Mouse (Mus musculus) C2C12 (cell line): ENCODE measurements around the gene Tbc1d9. TPM values are rescaled to one million over a fixed set of nuclear protein-coding genes. Genes with fewer than 3 reads are reported as not detected.
"Not testable (repeated sequence)": the region's sequence is repeated elsewhere in the genome, so short reads cannot be mapped to it uniquely, and the experiment has no call there.

Experiments
- H3K27me3 ChIP-seq: one replicate; pipeline ENCODE4 v1.6.1; 2011; ENCODE audit not compliant: control insufficient read depth, insufficient read depth, insufficient read length
- H3K36me3 ChIP-seq: one replicate; pipeline ENCODE4 v1.6.1; 2011; ENCODE audit not compliant: control insufficient read depth, insufficient read depth
- H3K4me3 ChIP-seq: one replicate; pipeline ENCODE4 v1.5.1; 2011; ENCODE audit warnings: mild to moderate bottlenecking, control low read depth; ENCODE audit not compliant: poor library complexity, insufficient read depth, severe bottlenecking
- H3K79me2 ChIP-seq: one replicate; pipeline ENCODE4 v1.6.1; 2011; ENCODE audit not compliant: control insufficient read depth, insufficient read depth
- H3K79me3 ChIP-seq: one replicate; pipeline ENCODE4 v1.6.1; 2011; ENCODE audit warnings: low read depth, control low read depth
- H3ac ChIP-seq: one replicate; pipeline ENCODE3; 2011; ENCODE audit warnings: low read depth; ENCODE audit not compliant: control insufficient read depth, insufficient read length
- CEBPB ChIP-seq: IDR thresholded peaks from one replicate; pipeline ENCODE4 v1.6.1; 2011; ENCODE audit warnings: low read depth, mild to moderate bottlenecking, control low read depth, moderate library complexity
- CTCF ChIP-seq: IDR thresholded peaks from one replicate; pipeline ENCODE4 v1.5.1; 2011; ENCODE audit not compliant: control insufficient read depth, insufficient read depth, insufficient read length
- FOSL1 ChIP-seq: IDR thresholded peaks from one replicate; pipeline ENCODE4 v1.8.0; 2011; ENCODE audit warnings: mild to moderate bottlenecking, low read length; ENCODE audit not compliant: poor library complexity, insufficient read depth, severe bottlenecking
- MAX ChIP-seq: IDR thresholded peaks from one replicate; pipeline ENCODE4 v1.6.1; 2011; ENCODE audit warnings: mild to moderate bottlenecking, control low read depth
- MYOD1 ChIP-seq: IDR thresholded peaks from one replicate; pipeline ENCODE4 v1.6.1; 2011; ENCODE audit warnings: low read depth; ENCODE audit not compliant: control insufficient read depth, insufficient read length
- MYOG ChIP-seq: IDR thresholded peaks from one replicate; pipeline ENCODE4 v1.6.1; 2011; ENCODE audit not compliant: control insufficient read depth, insufficient read length; ENCODE audit errors: extremely low read depth
- USF1 ChIP-seq: IDR thresholded peaks from one replicate; pipeline ENCODE4 v1.6.1; 2011; ENCODE audit warnings: low read depth, mild to moderate bottlenecking, control low read depth, moderate library complexity
- polyA plus RNA-seq: library from polyadenylated mRNA; unstranded; fragments of >200 nt; fragmentation: generic; extraction: Trizol; gene quantifications from one replicate; pipeline ENCODE4 v1.2.1, GENCODE M21; 2012; ENCODE audit warnings: missing spikeins

Tbc1d9 gene
- polyA plus RNA-seq, 1 experiment: 0.55 TPM

DNA sequence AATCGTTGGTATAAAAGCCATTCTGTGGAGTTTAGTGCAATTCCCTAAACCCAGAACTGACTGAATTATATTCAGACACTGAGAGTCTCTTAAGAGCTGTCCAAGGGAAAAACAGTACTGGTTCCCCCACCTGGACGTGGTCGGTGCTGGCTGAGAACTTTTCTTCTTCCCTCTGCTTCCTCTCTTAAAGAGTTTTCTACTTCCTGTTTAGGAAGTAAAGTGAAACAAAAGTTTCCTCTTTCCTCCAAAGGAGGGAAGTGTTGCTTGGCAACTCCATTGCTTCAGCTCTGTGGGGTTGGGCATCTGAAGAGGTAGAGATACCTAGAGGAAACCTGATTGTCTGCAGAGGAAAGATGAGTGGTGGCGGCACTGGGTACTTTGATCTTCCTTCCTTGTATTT, 132.2 kb downstream of the Tbc1d9 start:
- Histone ChIP-seq H3K79me2 (no peaks in the 10 kb centered on the region), H3K79me3 (no peaks in the 10 kb centered on the region), H3K4me3 (no peak overlapping the region), H3K27me3 (peaks cover 10% of the 10 kb centered on the region), H3ac (no peak overlapping the region), H3K36me3 (no peaks in the 10 kb centered on the region)
- TF ChIP-seq CEBPB (no peak), MYOG (no peak), MYOD1 (no peak), MAX (no peak), FOSL1 (no peak), USF1 (no peak), CTCF (no peak)

DNA sequence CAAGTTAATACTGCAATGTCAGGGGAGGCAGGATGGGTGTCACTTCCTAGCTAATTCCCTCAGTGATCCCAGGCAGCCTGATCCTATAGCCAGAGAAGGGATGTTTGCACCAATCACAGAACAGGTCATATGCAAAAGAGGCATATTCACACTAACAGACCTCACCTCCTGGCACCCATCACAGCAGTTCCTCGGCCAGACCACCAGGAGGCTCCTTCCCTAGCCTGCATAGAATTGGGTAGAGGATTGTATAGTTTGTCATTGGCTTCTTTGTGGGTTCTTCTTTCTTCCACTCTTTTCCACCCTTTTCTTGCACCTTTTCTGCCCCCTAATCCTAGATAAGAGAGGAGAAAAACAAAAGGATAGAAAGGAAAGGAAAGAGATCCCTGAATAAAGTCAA, 135.0 kb downstream of the Tbc1d9 start:
- no peak overlapping the region for H3ac ChIP-seq
- H3K27me3 ChIP-seq: peaks cover 6% of the 10 kb centered on the region
- H3K79me3 ChIP-seq: no peaks in the 10 kb centered on the region
- H3K36me3 ChIP-seq: no peaks in the 10 kb centered on the region
- no peak overlapping the region for H3K4me3 ChIP-seq
- TF ChIP-seq USF1: no peak
- no peak for TF ChIP-seq CTCF
- no peak for TF ChIP-seq CEBPB
- no peak for TF ChIP-seq MYOG
- no peak for TF ChIP-seq FOSL1
- TF ChIP-seq MAX: no peak
- TF ChIP-seq MYOD1: no peak
- no peaks in the 10 kb centered on the region for H3K79me2 ChIP-seq

DNA sequence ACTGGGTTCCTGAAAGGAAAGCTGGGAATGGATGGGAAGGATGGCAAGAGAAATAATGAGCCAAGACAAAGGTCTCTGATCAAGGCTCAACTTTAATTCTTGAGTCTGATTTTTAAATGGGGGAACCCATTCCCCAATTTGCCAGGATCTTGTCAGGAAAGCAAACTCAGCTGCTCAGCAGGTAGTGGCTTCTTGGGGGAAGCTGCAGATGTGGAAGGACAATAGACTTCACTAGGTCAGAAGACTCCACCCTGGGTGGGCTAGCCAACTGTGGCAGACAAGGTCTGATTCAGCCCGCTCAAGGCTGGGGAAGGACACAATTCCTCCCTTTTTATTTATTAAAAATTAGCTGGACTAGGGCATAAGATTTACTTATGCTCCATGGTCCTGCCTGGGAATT, 139.8 kb downstream of the Tbc1d9 start:
- H3K79me2 ChIP-seq: no peaks in the 10 kb centered on the region
- H3ac ChIP-seq: no peak overlapping the region
- H3K4me3 ChIP-seq: no peak overlapping the region
- TF ChIP-seq FOSL1: no peak
- no peak for TF ChIP-seq MYOG
- TF ChIP-seq CEBPB: no peak
- TF ChIP-seq MAX: no peak
- no peak for TF ChIP-seq USF1
- no peak for TF ChIP-seq CTCF
- TF ChIP-seq MYOD1: no peak
- no peaks in the 10 kb centered on the region for H3K27me3 ChIP-seq
- no peaks in the 10 kb centered on the region for H3K36me3 ChIP-seq
- no peaks in the 10 kb centered on the region for H3K79me3 ChIP-seq

DNA sequence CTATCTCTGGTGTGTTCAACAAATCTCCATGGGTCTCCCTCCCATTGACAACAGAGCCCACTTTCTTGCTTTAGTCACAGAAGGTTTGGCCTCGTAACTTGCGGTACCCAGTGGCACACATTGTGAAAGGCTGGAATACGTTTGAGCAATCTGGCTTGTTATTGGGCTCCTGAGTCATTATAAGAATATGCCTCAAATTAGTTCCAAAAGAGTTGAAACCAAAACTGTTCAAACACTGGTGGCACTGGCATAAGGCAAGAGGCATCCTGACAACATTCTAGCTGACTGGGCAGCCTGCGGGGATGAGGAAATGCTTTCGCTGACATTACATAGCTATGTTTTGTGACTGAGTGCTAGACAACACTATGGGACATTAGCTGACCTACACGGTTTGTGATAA, 144.7 kb downstream of the Tbc1d9 start:
- TF ChIP-seq MYOG: no peak
- TF ChIP-seq CEBPB: no peak
- no peak for TF ChIP-seq MAX
- no peak for TF ChIP-seq MYOD1
- no peak for TF ChIP-seq USF1
- TF ChIP-seq FOSL1: no peak
- TF ChIP-seq CTCF: no peak
- no peaks in the 10 kb centered on the region for H3K79me3 ChIP-seq

DNA sequence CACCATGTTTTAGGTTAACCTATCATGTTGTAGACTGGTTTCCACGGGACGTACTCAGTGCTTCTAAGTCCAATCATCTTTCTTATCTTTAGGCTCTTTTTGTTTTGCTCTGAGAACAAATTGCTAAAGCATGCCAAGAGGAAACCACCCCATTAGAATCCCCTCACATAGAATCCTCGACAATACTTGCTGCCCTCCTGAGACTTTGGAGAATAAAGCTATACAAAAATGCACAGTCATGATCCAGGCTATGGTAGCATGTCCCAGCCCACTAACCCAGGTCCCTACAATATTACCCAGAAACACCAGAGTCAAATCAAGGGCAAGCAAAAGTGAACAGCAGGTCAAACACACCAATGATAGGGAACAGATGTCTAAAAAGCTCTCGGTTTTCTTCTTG, 149.9 kb downstream of the Tbc1d9 start:
- H3K79me3 ChIP-seq, H3K4me3 ChIP-seq, H3K79me2 ChIP-seq, H3K27me3 ChIP-seq, H3ac ChIP-seq: not testable (repeated sequence)
- H3K36me3 ChIP-seq: peaks cover 12% of the 10 kb centered on the region

More for the DNA sequence above, 144.7 kb downstream of the Tbc1d9 start:
- H3ac ChIP-seq: no peak overlapping the region
- H3K27me3 ChIP-seq: no peaks in the 10 kb centered on the region
- H3K36me3 ChIP-seq: no peaks in the 10 kb centered on the region
- H3K4me3 ChIP-seq: no peak overlapping the region
- H3K79me2 ChIP-seq: no peaks in the 10 kb centered on the region

DNA sequence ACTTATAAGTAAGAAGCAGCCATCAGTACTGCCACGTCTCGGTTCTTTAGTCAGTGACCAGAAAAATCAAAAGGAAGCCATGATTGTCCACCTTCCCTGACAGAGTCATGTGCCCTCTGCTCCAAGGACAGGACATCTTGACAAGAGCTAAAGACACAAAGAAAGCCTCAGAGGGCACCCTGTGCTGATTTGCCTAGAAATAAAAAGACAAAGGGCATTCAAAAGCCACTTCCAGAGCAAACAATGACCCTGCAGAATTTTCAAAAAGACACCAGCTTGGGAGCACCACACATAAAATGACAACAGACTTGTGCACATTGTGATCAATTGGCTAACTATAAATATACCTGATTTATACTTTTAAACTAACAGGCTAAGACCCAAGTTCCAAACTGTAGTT, 150.5 kb downstream of the Tbc1d9 start:
- Histone ChIP-seq H3K4me3 (no peak overlapping the region), H3ac (no peak overlapping the region), H3K79me3 (no peaks in the 10 kb centered on the region), H3K27me3 (no peaks in the 10 kb centered on the region), H3K79me2 (no peaks in the 10 kb centered on the region), H3K36me3 (peaks cover 12% of the 10 kb centered on the region)
- TF ChIP-seq CTCF: no peak
- no peak for TF ChIP-seq USF1
- no peak for TF ChIP-seq CEBPB
